Mouse (Mus musculus) heart, embryonic 14.5 days (tissue): Measurements from ENCODE around the gene Shroom3. TPM values are rescaled to one million over a fixed set of nuclear protein-coding genes. Genes with fewer than 3 reads are reported as not detected.

Experiments
- ATAC-seq: fragments of 200-750 bp; cut with Nextera tagmentation; 2 replicates; pipeline ENCODE4 v1.8.0; 2017; ENCODE audit warnings: low read depth, moderate TSS enrichment; ENCODE audit not compliant: insufficient number of reproducible peaks, insufficient read depth, low FRiP score
- H3K27ac ChIP-seq, 2 experiments: fragments of 200-500 bp in 1 of 2; fragments of 300-500 bp in 1 of 2; sonication (generic) in 1 of 2; replicated peaks in 1 of 2; 2 replicates each; pipeline ENCODE4 v1.5.1; 2012 to 2014; ENCODE audit warnings: low read depth in 2 of 2, low read length in 2 of 2, control low read depth in 1 of 2, mild to moderate bottlenecking in 1 of 2, mixed read lengths in 1 of 2; ENCODE audit not compliant: control insufficient read depth in 1 of 2, insufficient read depth in 1 of 2
- H3K27me3 ChIP-seq: fragments of 300-500 bp; sonication (generic); 2 replicates; pipeline ENCODE4 v1.6.1; 2014; ENCODE audit warnings: mild to moderate bottlenecking, low read length, control low read depth; ENCODE audit not compliant: control insufficient read depth, insufficient read depth
- H3K36me3 ChIP-seq: fragments of 300-500 bp; sonication (generic); 2 replicates; pipeline ENCODE4 v1.6.1; 2014; ENCODE audit warnings: mild to moderate bottlenecking, control low read depth, low read length, mixed read lengths; ENCODE audit not compliant: control insufficient read depth, insufficient read depth
- H3K4me1 ChIP-seq, 2 experiments: fragments of 200-500 bp in 1 of 2; fragments of 300-500 bp in 1 of 2; sonication (generic) in 1 of 2; 2 replicates each; pipeline ENCODE4 v1.6.1; 2012 to 2014; ENCODE audit warnings: low read length in 2 of 2, control low read depth in 1 of 2, mixed read lengths in 1 of 2; ENCODE audit not compliant: control insufficient read depth in 2 of 2, insufficient read depth in 2 of 2
- H3K4me2 ChIP-seq: fragments of 300-500 bp; sonication (generic); 2 replicates; pipeline ENCODE4 v1.6.1; 2014; ENCODE audit warnings: mild to moderate bottlenecking, low read length
- H3K4me3 ChIP-seq, 2 experiments: fragments of 200-500 bp in 1 of 2; fragments of 300-500 bp in 1 of 2; sonication (generic) in 1 of 2; 2 replicates each; pipeline ENCODE4 v1.5.1; 2012 to 2014; ENCODE audit warnings: low read length in 2 of 2, mild to moderate bottlenecking in 2 of 2, control low read depth in 1 of 2, low read depth in 1 of 2, moderate library complexity in 1 of 2; ENCODE audit not compliant: control insufficient read depth in 1 of 2, insufficient read depth in 1 of 2
- H3K9ac ChIP-seq: fragments of 300-500 bp; sonication (generic); 2 replicates; pipeline ENCODE4 v1.6.1; 2014; ENCODE audit warnings: mild to moderate bottlenecking, low read length
- H3K9me3 ChIP-seq: fragments of 300-500 bp; sonication (generic); 2 replicates; pipeline ENCODE4 v1.6.1; 2016; ENCODE audit warnings: low read length, control low read depth; ENCODE audit not compliant: control insufficient read depth
- WGBS: fragments of 180-500 bp; shearing (Covaris S2); extraction: QIAGEN DNeasy Blood & Tissue Kit; methylation state at CpG from one replicate; pipeline ENCODE4 v1.1.7; 2014; 5-methylcytosine and 5-hydroxymethylcytosine counted together
- polyA plus RNA-seq: library from polyadenylated mRNA; unstranded; fragments of >200 nt; fragmentation: Nextera tagmentation; extraction: Ambion mirVana; gene quantifications from 2 replicates; pipeline ENCODE4 v1.2.1, GENCODE M21; 2014

Shroom3 gene
- polyA plus RNA-seq, 1 experiment from 2014 or later, result 21.1 TPM

- Histone ChIP-seq H3K4me3 (no peak overlapping the region), H3K9me3 (no peaks in the 10 kb centered on the region), H3K27me3 (no peaks in the 10 kb centered on the region), H3K36me3 (no peaks in the 10 kb centered on the region), H3K27ac (no peak overlapping the region), H3K4me1 (peaks cover 3 to 7% of the 10 kb centered on the region in 2 experiments; a peak in 3 of 4 replicates), H3K9ac (no peak overlapping the region), H3K4me2 (no peak overlapping the region)
- no peak for ATAC-seq
- 74% methylated on average over 11 of the region's 11 CpGs for WGBS
Observed at GRCm38 (mm10) chr5:92715319-92715718, 32.1 kb downstream of the Shroom3 start.

DNA sequence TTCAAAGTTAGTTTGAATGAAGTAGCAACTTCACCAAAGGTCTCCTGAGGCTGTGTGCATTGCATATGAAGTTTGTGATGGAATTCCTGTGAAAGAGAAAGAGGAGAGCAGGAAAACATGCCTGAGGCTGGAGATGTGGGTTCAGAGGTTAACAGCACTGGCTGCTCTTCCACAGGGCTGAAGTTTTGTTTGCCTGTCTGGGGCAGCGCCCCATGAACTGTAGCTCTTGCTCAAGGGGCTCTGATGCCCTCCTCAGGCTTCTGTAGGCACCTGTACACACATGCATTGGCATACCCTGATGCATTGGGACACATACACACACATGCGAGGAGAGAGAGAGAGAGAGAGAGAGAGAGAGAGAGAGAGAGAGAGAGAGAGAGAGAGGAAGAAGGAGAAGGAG lies 32.7 kb downstream of the Shroom3 start:
- no peaks in the 10 kb centered on the region for H3K9me3 ChIP-seq
- WGBS, result 76% methylated on average over 2 of the region's 2 CpGs

DNA sequence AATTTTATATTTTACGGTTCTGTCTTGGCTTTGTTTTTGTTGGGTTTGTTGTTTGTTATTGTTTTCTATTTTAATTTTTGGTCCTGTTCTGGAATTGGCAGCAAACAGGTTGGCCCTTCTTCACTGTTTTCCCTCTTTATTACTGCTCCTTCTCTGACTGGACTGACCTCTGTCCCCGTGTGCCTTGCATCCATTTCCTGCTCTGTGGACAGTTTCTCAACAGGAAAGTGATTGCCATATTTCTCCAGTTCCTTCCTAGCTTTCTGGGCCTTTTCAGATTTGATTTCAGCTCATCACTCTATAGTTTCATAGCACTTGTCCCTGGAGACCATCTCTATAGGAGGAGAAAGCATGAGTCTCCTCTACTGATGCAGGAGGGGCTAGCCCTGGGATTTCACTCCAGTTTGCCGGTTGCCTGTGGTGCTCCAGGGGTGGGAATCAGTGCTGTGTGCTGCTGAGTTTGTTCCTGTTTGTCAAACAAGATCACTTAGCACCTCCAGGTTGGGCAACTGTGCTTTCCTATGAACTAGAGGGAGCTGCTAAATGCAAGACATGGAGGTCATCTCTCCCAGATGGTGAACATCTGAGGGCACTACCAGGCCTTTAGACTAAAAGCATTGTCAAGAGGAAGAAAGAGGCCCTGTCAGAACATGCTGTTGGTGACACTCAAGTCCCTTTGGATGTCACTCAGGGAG lies 34.6 kb downstream of the Shroom3 start:
- Histone ChIP-seq H3K4me3 (no peak overlapping the region), H3K4me1 (peaks cover 3 to 7% of the 10 kb centered on the region in 2 experiments; a peak in 3 of 4 replicates), H3K9me3 (no peaks in the 10 kb centered on the region), H3K27me3 (no peaks in the 10 kb centered on the region), H3K36me3 (no peaks in the 10 kb centered on the region), H3K27ac (no peak overlapping the region), H3K9ac (no peak overlapping the region), H3K4me2 (no peak overlapping the region)
- WGBS, result 60% methylated on average over 3 of the region's 3 CpGs
- ATAC-seq, result no peak

More for the DNA sequence above, 32.7 kb downstream of the Shroom3 start:
- H3K4me1 ChIP-seq, result peaks cover 3 to 7% of the 10 kb centered on the region in 2 experiments; a peak in 3 of 4 replicates
- no peak overlapping the region for H3K4me3 ChIP-seq
- no peak overlapping the region for H3K27ac ChIP-seq
- no peak overlapping the region for H3K9ac ChIP-seq
- H3K27me3 ChIP-seq, result no peaks in the 10 kb centered on the region
- ATAC-seq, result no peak
- no peak overlapping the region for H3K4me2 ChIP-seq
- no peaks in the 10 kb centered on the region for H3K36me3 ChIP-seq

DNA sequence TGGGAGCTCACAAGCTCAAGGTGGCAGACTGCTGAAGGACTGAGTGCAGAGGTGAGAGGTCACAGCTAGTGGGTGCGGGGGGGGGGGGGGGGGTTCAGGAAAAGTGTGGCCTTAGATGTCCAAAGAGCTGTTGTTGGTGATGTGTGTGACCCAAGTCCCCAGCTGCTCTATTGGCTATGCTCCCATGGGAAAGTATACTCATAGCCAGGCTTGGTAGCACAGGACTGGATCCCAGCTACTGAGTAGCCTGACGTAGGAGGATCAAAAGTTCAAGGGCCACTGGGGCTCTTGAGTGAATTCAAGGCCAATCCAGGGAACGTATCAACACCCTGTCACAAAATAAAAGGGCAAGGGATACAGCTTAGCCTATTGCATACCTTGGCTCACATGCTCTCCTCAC lies 35.6 kb downstream of the Shroom3 start:
- 78% methylated on average over 3 of the region's 3 CpGs for WGBS
- no peak for ATAC-seq

DNA sequence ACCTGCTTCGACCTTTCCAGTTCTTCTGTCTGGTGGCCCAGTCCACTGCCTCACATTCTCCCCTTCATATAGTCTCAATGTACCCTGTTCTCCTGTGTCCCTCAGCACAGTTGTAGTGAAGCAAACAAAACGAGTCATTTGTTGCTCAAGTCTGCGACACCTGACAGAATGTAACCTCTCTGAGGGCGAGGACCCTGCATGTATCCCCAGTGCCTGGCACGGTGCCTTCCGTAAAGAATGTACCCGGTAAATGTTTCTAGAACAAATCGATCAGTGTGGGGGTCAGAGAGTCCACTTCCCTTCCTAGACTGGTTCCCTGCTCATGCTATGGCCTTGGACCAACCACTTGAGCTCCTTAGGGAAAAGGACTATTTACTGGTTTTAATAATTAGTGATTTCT lies 38.4 kb downstream of the Shroom3 start:
- ATAC-seq, result no peak

More for the DNA sequence above, 35.6 kb downstream of the Shroom3 start:
- Histone ChIP-seq H3K27ac (no peak overlapping the region), H3K4me1 (peaks cover 3 to 7% of the 10 kb centered on the region in 2 experiments; a peak in 3 of 4 replicates), H3K4me2 (no peak overlapping the region), H3K9ac (no peak overlapping the region), H3K9me3 (no peaks in the 10 kb centered on the region), H3K36me3 (no peaks in the 10 kb centered on the region), H3K4me3 (no peak overlapping the region), H3K27me3 (no peaks in the 10 kb centered on the region)

GRCm38 (mm10) chr5:92725935-92726334 lies 42.7 kb downstream of the Shroom3 start:
- Histone ChIP-seq H3K36me3 (no peaks in the 10 kb centered on the region), H3K9me3 (no peaks in the 10 kb centered on the region), H3K9ac (no peak overlapping the region), H3K27ac (no peak overlapping the region), H3K4me3 (no peak overlapping the region), H3K27me3 (no peaks in the 10 kb centered on the region), H3K4me1 (peaks cover 2 to 5% of the 10 kb centered on the region in 2 experiments; a peak in 3 of 4 replicates), H3K4me2 (no peak overlapping the region)
- ATAC-seq, result no peak
- 27% methylated on average over 6 of the region's 6 CpGs for WGBS

More for the DNA sequence above, 38.4 kb downstream of the Shroom3 start:
- Histone ChIP-seq H3K9ac (no peak overlapping the region), H3K9me3 (no peaks in the 10 kb centered on the region), H3K4me3 (no peak overlapping the region), H3K4me1 (peaks cover 3 to 5% of the 10 kb centered on the region in 2 experiments; a peak in 3 of 4 replicates), H3K4me2 (no peak overlapping the region), H3K27me3 (no peaks in the 10 kb centered on the region), H3K27ac (no peak overlapping the region), H3K36me3 (no peaks in the 10 kb centered on the region)
- 94% methylated on average over 8 of the region's 8 CpGs for WGBS

DNA sequence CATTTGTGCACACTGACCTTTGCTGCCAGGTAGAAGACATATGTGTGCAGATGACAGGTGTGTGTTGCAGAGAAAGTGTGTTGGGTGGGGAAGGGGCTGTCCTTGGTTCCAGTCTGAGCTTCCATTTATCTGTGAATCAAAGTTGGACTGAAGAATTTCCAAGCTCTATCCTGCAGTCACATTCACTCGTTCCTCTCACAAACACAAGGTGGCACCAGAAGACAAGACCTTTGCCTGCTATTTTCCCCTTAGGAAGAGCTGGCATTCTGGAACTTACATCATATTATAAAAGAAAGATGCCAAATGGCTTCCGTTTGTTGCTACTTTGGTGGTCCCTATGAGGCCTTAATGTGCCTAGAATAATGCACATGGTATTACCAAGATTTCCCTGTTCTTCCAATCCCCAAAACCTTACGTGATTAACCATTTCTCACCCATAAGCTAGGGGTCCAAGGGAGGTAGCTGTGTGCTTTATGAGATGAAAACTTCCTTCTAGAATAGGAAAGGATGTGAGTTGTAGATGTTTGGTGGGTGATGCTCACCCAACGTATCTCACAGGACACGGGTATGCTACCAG lies 45.1 kb downstream of the Shroom3 start:
- Histone ChIP-seq H3K27me3 (no peaks in the 10 kb centered on the region), H3K4me2 (no peak overlapping the region), H3K9ac (no peak overlapping the region), H3K9me3 (no peaks in the 10 kb centered on the region), H3K27ac (no peak overlapping the region), H3K4me3 (no peak overlapping the region), H3K4me1 (peaks cover 2 to 5% of the 10 kb centered on the region in 2 experiments; a peak in 3 of 4 replicates), H3K36me3 (no peaks in the 10 kb centered on the region)
- 38% methylated on average over 5 of the region's 5 CpGs for WGBS
- no peak for ATAC-seq
